Mouse (Mus musculus): Measurements from ENCODE around the gene Stk33.

The Stk33 gene

DNA sequence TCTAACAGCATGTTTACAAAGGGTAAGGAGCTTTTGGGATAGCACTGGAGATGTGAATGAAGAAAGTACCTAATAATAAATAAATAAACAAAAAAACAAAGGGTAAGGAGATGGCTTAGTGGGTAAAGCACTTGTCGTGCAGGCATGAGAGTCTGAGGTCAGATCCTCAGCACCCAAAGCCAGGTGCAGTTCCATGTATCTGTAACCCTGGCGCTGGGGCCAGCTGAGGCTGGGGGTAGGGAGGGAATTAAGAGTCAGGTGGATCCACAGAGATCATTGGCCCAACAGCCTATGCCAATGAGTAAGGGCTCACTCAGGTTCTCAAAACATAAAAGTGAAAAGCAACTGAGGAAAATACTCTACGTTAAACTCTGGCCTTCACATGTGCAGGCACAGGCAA, 91.6 kb downstream of the Stk33 start:
- DNase-seq: peak; percentile 62

DNA sequence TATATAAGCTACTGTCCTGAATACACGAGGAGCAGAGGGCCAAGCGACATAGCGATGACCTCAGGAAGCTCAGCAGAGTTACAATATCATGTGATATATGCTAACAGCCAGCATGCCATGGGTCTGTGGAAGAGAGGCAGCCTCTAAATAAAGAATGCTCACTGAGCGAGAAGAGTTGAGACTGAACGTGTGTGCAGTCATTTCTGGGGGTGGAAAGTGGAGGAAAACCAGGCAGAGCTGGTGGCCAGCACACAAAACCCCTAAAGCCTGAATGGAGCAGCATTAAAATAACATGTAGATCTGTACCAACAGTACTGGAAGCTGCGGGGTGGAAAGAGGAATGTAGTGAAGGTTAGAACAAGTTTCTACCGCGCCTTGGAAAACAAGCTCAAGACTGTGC, 107.2 kb downstream of the Stk33 start:
- DNase-seq: peak; percentile 61

DNA sequence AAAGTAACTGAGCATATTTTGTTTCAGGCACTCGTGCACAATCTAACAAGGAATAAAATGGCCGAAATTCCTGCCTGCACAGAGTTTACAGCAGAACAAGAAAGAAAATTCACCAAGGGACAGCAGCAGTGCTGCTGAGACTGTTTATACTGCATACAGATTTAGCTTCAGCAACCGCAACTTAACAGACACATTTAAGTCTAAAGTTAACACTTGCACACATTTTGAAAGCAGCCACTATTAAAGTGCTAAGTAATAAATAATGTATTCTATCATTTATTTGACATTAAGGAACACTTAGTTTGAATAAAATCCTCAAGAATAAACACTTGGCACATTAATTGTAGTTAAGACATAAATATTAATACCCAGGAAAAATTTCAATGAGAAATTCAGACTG, 110.1 kb downstream of the Stk33 start:
- DNase-seq: no peak

DNA sequence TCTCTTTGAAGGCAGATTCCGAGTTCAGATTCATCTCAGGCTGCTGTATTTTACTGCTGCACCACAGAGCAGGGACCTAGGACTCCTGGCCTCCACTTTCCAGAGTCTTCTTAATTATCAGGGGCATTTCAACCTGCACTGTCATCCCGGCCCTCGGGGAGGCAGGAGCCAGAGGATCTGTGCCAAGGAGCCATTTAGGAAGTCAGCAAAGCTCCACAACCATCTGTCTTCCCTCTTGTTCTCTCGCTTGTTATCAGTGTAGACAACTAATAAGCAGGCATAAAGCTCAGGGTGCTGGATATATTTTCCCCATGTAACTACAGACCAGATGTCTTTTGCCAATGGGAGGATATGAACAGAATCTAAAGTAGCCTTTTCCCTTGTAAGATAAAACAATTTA, 112.1 kb downstream of the Stk33 start:
- no peak for DNase-seq

DNA sequence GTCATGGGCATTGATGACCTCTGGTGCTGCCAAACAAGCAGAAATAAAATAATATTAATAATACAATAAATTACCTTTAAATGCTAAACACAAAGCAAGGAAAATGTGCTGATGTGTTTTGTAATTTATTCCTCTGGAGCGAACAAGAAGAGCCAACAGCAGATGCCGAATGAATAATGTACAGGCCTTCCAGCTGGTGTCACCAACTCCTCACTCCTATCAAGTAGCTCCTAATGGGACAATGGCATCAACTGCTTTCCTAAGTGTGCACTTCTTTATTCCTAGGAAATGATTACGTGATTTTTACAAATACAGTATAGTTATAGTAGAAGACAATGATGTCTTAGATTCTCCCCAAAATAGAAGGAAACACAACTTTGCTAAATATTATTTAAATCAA, 113.2 kb downstream of the Stk33 start:
- no peak for DNase-seq

DNA sequence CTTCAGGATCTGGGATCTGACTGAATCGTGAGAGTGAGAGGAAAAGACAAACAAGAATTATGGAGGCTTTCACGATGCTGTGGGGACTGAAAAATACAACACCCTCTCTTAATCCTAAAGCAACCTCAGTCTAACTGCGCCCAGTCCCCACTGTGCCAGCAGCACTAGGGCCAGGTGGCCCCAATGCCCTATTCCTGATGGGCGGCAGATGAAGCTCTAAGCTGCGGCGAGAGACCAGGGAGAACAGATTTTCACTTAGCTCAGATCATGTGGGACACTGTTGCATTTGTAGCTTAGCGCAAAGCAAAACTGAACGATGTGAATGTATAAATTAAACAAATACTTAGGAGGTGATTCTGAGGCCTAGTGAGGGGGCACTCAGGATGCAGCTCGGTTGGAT, 113.7 kb downstream of the Stk33 start:
- DNase-seq: no peak

DNA sequence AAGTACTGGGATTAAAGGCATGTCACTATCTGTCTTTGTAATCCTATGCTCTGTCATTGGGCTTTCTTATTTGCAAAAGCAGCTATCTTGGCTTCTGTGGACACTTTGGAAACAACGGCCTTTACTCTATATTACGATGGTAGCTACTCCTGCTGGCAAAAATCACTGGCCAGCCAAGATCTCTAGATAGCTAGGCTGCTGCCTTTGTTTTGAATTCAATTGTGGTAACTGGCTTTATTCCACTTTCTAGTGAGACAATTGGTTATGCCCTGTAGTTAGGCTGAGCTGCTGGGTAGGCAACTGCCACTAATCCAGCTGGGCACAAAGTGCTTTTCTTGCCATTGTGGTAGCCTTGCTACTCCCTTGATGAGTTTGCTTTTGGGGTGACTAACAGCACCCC, 129.4 kb downstream of the Stk33 start:
- DNase-seq: no peak

DNA sequence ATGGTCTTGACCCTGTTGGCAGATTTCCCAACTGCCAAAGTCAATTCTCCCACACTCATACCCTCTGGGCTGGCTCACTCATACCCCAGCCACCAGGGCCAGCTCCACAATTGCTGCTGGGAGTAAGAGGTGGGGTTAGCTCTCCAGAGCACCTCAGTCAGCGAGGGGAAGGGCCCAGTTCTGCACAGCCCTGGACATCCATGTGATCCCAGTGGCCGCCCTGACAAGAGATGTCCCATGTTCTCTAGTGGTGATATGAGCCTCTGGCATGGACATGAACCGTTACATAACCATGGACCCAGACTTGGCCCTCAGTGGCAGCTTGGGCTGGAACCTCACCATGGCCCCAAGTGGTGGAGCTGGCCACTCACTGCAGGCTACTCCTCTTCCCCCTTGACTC, 143.1 kb downstream of the Stk33 start:
- DNase-seq: peak; percentile 86

DNA sequence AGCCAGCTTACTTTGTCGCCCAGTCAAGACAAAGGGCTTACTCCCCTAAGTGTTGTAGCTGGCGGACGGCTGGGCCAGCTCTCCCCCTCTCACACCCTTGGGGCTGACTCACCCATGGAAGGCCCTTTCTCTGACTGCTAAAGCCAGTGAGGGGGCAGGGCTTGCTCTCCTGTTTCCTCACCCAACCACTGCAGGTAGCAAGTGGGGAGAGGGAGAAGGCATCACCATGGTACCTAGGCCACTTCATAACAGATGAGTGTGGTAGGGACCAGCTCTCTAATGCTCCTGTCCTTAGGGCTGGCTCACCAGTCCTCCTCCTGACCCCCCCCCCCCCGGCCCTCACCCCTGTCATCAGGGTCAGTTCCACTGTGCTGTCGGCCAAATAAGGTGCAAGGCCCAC, 143.5 kb downstream of the Stk33 start:
- peak; percentile 83 for DNase-seq

DNA sequence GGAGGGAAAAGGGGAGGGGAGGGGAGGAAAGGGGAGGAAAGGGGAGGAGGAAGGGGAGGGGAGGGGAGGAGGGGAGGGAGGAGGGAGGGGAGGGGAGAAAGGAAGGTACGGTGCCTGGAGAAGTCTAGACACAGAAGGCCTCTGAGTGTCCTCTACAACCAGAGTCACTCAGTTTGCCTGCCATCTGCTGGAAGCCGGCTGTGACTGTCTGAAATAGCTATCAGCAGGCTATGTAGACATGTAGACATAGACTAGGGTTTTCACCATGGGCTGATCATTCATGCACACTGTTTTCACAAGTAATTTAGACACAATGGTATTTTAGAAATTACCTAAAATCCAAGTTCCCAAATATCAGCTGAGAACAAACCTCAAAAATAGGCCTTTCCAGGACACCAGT, 148.4 kb downstream of the Stk33 start:
- DNase-seq: peak; percentile 53

DNA sequence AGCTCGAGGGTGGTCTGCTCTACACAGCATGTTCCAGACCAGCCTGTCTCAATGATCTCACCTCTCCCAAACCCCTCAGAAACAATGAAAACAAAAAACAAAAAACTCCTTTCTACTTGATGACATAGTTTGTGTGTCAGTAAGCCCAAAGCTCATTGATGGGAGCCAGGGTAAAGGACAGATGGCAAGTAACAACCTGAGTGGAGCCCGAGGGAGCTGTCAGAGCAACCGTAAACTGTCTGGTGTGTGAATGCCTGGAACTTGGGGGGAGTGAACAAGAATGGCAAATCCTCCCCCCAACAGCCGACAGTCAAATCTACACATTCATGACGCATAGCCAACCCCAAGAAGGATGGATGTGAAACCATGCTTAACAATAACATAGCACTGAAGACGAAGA, 149.8 kb downstream of the Stk33 start:
- peak; percentile 39 for DNase-seq

DNA sequence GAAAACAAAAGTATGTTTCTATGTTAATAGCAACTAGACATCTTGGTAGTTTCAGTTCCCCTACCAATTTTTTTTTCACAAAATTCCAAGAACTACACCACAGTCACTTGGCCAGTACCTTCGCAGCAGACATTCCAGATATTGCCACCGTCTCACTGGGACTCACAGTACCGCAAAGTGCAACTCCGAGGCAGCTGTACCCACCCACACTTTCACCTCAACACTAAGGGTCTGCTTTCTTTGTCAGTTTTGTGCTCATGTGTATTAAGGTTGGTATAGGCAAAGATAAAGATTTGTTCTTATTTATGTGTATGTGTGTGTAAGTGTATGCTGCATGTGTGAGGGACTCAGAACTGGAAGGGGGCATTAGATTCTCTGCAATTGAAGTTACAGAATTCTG, 156.8 kb downstream of the Stk33 start:
- peak; percentile 75 for DNase-seq

DNA sequence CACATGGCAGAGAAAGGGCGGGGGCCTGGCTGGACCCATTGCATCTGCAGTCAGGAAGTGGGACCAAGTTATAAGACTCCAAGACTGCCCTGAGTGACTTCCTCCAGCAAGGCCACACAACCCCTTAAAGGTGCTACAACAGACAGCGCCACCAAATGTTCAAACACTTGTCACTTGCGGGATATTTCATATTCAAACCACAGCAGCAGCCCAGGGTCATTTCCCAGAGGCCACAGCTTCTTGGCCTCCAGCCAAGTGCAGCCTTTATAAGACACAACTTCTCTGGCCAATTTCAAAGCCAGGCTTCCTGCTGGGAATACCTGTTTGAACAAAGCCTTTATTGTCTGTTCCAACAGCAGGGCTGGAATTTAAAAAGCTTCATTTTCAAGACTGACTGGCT, 162.3 kb downstream of the Stk33 start:
- DNase-seq: peak; percentile 89

DNA sequence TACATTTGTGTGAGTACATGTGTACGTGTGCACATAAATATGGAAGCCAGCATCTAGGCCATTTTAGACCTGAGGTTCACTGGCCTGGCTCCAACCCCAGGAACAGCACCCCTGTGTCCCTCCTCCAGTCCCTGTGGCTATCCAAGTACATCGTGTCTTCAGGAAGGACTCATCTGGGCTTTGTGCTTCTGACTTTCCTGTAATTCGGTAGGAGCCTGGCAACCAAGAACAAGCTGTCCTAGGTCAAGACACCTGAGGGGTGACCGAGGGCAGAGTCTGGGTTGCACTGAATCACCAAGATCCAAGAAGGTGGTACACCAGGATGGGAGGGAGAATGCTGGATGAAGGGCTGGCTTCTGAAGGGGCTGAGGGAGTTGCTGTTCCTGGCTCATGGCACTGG, 163.0 kb downstream of the Stk33 start:
- peak; percentile 90 for DNase-seq

DNA sequence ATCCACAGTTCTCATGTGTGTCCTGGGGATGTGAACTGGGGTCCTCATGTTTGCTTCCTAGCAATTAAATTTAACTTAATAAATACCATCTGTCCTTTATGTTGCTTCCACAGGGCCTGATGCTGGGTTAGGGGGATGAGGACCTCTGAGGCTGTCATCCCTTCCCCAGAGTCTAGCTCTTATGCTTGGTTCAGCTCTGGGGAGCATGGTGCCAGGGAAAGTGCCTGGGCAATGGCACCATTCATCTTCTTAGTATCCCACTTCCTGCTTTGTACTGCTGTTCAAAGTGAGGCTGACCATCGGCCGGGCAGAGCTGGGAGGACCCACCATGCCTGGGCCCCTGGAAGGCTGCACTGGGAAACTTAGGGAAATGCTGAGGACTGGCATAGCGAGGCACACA, 163.7 kb downstream of the Stk33 start:
- DNase-seq: peak; percentile 18

DNA sequence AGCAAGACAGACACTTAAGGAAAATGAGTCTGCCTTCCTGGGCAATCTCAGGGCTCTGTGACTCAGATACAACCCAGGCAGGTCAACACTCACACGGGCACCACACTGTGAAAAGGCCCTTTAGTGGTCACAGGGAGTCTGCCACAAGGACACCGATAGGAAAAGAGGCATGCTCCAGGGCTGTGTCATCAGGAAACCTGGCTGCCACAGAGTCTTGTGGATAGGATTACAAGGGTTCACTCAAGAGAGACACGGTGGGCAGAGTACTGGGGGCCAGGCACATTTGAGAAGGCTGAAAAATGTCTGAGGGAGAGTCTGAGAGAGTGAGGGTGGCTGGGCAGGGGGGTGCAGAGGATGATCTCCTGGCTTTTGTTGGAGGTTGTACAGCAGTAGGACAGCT, 164.6 kb downstream of the Stk33 start:
- peak; percentile 81 for DNase-seq

DNA sequence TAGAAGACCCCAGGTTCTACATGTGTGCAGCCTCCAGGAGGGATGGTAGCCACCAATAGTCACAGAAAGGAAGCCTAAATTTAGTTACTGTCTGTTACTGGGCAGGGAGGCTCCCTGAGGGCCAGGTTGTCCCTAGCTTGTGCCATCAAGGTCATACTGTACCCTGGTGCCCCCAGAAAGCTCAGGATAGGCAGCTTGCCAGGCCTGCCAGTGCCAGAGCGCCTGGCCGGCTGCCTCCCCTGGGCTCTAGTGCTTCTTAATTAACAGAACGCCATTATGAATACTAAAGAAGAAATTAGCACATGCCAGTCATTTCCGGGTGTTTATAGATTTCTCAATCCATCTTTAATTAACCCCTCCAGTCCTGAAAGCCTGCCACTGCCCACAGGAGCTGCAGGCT, 169.8 kb downstream of the Stk33 start:
- DNase-seq: peak; percentile 94

DNA sequence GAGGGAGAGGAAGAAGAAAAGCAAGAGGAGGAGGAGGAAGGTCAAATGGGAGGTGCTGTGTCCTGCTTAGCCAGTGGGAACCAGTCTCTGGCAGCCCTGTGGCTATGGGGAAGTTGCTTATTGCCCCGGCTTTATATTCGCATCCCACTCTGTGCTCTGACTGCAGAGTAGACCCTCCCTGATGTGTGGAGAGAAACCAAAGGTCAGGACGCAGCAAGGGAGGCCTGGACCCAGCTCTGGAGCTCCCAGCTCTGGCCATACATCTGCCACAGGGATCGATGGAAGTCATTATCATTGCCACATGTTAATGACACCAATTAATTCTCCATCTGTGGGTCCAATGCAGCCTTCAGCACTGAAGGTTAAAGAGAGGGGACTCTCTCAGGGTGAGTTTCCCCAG, 171.5 kb downstream of the Stk33 start:
- DNase-seq: no peak

DNA sequence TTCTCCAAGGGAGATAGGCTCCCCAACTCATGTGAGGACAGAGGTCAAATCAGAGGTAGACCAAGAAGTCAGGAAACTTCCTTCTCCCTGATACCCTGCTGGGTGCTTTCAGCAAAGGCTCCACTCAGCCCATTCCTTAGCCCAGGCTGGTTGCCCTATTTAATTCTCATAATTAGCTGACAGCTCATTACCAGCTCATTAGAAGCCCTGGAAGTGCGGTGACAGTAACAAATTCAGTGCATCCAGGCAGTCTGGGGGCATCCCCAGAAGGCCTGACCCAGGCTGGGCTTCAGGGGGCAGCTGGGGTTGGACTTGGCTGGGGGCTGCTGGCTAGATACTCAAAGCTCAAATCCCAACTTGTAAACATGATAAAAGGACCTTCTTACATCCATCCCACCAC, 172.7 kb downstream of the Stk33 start:
- no peak for DNase-seq

DNA sequence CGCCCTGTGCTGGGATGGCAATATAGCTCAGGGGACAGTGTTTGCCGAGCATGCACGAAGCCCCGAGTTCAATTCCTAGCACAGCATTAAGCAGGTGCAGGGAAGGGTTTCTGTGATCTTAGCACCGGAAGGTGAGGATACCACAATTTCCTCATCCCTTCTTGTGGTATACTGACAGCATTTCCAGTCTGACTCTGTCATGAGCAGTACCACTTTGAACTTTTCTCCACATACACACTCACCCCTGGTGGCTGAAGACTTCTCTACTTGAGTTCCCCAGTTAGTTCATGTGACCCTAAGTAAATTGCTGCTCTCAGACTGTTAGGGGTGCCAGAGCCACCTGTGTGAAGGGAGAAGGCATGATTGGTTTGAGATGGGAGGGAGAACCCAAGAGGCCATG, 173.3 kb downstream of the Stk33 start:
- no peak for DNase-seq

DNA sequence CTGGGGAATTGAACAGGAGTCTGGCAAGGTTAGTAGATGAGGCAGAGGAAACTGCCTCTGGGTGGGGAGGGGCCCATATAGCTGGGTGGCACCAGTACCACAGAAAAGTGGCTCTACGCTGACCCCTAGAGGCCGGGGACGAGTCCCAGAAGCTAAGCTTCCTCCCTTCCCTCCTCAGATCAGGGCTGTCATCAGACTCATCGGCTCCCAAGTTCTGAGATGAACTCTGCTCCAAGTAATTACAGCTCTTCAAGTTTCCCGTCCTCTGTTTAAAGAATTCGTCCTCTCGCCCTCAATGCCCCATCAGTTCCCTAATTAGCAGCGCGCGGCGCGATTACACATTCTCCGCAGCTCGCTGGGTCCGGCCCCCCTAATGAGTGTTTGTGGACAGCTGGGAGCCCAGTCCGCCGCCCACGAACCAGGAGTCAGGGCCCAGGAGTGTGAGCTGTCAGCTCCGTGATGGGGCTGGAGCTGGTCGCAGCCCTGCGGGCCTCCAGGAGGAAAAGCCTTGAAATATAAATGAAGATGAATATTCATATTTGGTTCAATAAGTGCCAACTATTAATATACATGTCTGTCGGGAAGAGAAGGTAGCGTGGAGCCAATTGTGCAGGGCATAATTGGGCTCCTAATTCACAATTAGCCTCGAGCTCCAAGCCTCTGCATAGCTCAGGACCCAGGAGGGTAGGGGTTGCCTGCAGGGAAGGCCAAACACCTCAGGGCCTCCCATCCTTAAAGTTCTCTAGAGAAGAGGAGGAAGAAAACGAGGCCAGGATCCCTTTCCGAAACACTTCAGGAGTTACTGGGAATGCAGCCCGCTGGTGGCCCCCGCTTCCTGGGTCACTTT, 183.2 kb downstream of the Stk33 start:
- DNase-seq: peak; percentile 94

DNA sequence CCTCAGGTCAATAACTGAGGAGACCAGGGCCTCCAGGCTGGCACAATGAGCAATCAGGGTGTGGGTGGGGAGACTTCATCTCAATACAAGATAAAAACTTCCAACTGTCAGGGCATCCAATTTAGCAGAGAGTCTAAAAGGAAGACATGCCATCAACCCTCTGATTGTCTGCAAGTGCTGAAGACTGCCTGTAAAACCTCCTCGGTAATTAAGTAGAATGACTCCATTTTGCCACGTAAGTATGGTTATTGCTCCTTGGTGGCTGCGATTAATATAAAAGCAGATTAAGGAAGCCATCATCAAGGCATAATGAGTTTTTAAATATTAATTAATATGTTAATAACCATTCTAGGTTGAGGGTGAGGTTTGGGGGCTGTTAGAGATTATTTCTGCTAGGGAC, 187.5 kb downstream of the Stk33 start:
- no peak for DNase-seq

DNA sequence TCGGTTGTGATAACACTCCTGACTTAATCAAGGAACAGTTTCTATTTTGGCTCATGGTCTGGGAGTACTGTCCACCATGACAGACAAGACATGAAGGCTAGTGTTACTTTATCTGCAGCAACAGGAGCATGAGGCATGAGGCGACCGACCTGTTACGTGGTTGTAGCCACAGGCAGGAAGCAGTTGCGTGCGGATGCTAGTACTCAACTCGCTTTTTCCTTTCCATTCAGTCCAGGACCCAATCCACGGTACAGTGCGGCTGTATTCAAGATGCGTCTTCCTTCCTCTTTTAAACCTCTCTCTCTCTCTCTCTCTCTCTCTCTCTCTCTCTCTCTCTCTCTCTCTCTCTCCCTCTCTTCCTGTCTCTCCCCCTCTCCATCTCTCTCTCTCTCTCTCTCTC, 194.1 kb downstream of the Stk33 start:
- no peak for DNase-seq

DNA sequence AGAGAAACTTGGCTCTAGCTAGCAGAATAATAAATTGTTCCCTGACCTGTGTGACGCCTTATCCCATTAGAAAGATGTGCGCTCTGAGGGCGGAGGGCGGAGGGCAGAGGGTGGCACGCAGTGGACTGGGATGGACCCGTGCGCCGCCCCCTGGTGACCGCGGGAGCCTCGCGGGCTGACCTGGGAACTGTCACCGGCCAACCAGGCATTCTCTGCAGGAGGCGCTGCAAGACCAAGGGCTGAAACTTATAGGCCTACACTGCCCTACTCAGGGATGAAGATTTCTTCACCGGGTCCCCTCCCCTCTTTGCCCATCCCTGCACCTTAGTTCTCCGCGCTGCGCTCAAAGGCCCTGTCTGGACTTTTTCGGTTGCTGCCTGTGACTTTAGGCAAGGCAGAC, 197.6 kb downstream of the Stk33 start:
- no peak for DNase-seq

DNA sequence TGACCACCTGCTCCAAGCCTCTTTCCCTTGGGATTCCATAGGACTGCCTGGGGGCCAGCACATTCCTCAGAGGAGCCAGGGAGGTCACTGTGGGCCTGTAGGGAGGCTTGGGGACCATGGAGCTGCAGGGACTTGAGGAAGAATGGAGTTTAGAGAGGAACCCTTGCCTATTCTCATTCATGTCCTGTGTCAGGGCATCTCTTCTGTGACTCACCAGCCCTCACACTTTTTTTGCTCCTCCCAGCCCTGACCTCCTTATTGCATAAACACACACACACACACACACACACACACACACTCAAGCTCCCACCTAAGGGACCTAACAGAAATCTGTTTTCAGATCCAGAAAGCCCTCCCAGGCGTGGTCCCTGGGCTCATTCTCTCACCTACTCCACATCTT, 199.5 kb downstream of the Stk33 start:
- DNase-seq: no peak

Data from heart, adult 11 months (tissue).